Mouse (Mus musculus) hindbrain, embryonic 15.5 days (tissue): ENCODE data around the gene Synpo2. TPM values are rescaled to one million over a fixed set of nuclear protein-coding genes. Genes with fewer than 3 reads are reported as not detected.
A peak's percentile ranks its signal among the peaks of the same experiment; 100 is the strongest.

Experiments used
- ATAC-seq: fragments of 200-750 bp; cut with Nextera tagmentation; 2 replicates; pipeline ENCODE4 v1.8.0; 2017; ENCODE audit warnings: low read depth, moderate number of reproducible peaks, moderate TSS enrichment; ENCODE audit not compliant: low FRiP score
- H3K27ac ChIP-seq: fragments of 300-500 bp; sonication (generic); replicated peaks from 2 replicates; pipeline ENCODE4 v1.5.1; 2015; ENCODE audit warnings: mild to moderate bottlenecking, inconsistent platforms
- H3K27me3 ChIP-seq: fragments of 300-500 bp; sonication (generic); 2 replicates; pipeline ENCODE4 v1.6.1; 2015; ENCODE audit warnings: control low read depth, inconsistent platforms
- H3K36me3 ChIP-seq: fragments of 300-500 bp; sonication (generic); 2 replicates; pipeline ENCODE4 v1.6.1; 2015; ENCODE audit warnings: control low read depth, inconsistent platforms
- H3K4me1 ChIP-seq: fragments of 300-500 bp; sonication (generic); replicated peaks from 2 replicates; pipeline ENCODE4 v1.6.1; 2015; ENCODE audit warnings: control low read depth, inconsistent platforms
- H3K4me2 ChIP-seq: fragments of 300-500 bp; sonication (generic); 2 replicates; pipeline ENCODE4 v1.6.1; 2015; ENCODE audit warnings: moderate library complexity, mild to moderate bottlenecking, inconsistent platforms
- H3K4me3 ChIP-seq: fragments of 300-500 bp; sonication (generic); 2 replicates; pipeline ENCODE4 v1.5.1; 2015; ENCODE audit warnings: mild to moderate bottlenecking, inconsistent platforms
- H3K9ac ChIP-seq: fragments of 300-500 bp; sonication (generic); 2 replicates; pipeline ENCODE4 v1.6.1; 2015; ENCODE audit warnings: inconsistent platforms
- H3K9me3 ChIP-seq: fragments of 300-500 bp; sonication (generic); 2 replicates; pipeline ENCODE4 v1.6.1; 2016; ENCODE audit warnings: control low read depth, inconsistent platforms
- WGBS: fragments of 180-500 bp; shearing (Covaris S2); methylation state at CpG from one replicate; pipeline ENCODE4 v1.1.7; 2015; 5-methylcytosine and 5-hydroxymethylcytosine counted together
- polyA plus RNA-seq: library from polyadenylated mRNA; unstranded; fragments of >200 nt; fragmentation: Nextera tagmentation; extraction: Ambion mirVana; gene quantifications from 2 replicates; pipeline ENCODE4 v1.2.1, GENCODE M21; 2015

Synpo2 gene
- polyA plus RNA-seq, 1 experiment from 2014 or later = 0.97 TPM

DNA sequence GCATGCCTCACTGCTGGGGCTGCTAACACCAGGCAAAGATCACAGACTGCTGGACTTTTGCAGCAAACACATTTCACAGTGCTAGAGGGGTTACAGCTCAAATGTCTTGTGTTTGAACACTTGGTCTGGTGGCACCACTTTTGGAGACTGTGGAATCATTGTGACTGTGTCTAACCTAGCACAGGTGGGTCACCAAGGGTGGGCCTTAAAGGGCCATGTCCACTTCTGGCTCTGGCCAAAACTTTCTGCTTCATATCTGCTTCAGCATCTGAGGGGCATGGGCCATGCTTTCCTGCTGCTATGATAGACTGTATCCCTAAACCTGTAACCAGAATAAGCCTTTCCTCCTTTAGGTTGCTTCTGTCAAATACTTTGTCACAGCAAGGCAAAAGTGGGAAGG lies 1.5 kb upstream of the Synpo2 start:
- Histone ChIP-seq H3K9ac (no peak overlapping the region), H3K9me3 (no peaks in the 10 kb centered on the region), H3K36me3 (no peaks in the 10 kb centered on the region), H3K4me3 (no peak overlapping the region), H3K4me2 (no peak overlapping the region), H3K27ac (no peak overlapping the region), H3K4me1 (peaks cover 18% of the 10 kb centered on the region), H3K27me3 (no peaks in the 10 kb centered on the region; the same call in 1 of the 2 replicates)
- ATAC-seq = no peak

DNA sequence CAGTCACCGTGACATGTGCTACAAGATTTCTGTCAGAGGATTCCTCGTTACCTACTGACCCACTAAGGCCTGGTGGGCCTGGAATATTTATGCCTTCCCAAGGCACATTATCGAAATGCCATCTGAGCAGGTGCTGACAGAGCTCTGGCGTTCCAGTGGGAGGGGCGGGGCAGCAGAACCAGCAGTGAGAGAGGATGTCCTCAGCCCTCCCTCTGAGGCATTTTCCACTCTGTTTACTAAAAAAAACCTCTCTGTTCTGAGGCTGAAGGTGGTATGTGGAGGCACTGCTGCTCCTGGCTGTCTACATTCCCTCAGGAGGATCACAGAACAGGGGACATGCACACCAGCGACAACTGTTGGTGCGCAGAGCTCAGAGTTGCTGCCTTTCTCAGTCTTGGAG lies 1.1 kb upstream of the Synpo2 start:
- Histone ChIP-seq H3K4me1 (peaks cover 18% of the 10 kb centered on the region), H3K36me3 (no peaks in the 10 kb centered on the region), H3K9me3 (no peaks in the 10 kb centered on the region), H3K4me2 (no peak overlapping the region), H3K4me3 (no peak overlapping the region), H3K27ac (no peak overlapping the region), H3K27me3 (no peaks in the 10 kb centered on the region; the same call in 1 of the 2 replicates), H3K9ac (no peak overlapping the region)
- no peak for ATAC-seq
- WGBS = 30% methylated on average over 7 of the region's 7 CpGs

GRCm38 (mm10) chr3:123235495-123235894 lies 454 bp downstream of the Synpo2 start:
- Histone ChIP-seq H3K9me3 (no peaks in the 10 kb centered on the region), H3K4me1 (peaks cover 18% of the 10 kb centered on the region), H3K4me2 (peak overlapping the region; percentile 98), H3K27me3 (no peaks in the 10 kb centered on the region; the same call in 1 of the 2 replicates), H3K9ac (peak overlapping the region; percentile 49), H3K4me3 (peak overlapping the region; percentile 55), H3K36me3 (no peaks in the 10 kb centered on the region), H3K27ac (no peak overlapping the region)
- 19% methylated on average over 7 of the region's 7 CpGs for WGBS
- no peak for ATAC-seq

DNA sequence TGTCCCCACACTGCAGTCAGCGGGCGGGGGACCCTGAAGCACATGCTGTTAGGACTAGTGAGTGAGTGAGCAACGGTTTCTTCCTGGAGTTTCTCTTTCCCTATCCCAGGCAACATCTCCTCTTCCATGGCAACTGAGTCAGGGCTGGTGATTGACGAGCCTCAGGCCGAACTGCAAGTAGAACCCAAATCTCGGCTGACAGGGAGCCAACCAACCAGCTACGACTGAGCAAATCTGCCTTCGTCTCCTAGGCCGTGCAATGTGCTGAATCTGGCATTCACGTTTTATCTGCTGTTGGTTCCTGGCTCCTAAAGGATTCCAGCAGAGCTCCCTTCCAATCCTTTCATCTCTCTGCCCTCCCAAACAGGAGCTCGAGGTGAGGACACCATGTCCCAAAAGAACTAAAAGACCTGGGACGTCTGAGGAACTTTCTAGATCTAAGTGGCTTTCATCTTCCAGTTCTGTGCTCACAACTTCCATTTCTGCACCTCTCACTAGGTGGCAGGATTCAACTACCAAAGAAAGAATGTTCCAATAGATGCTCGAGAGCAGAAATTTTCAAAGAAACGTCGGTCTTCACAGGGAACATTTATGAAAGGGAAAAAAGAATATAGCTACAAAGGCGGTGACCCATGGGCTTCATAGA lies 1.6 kb downstream of the Synpo2 start:
- WGBS = 41% methylated on average over 16 of the region's 16 CpGs
- Histone ChIP-seq H3K4me3 (no peak overlapping the region), H3K9ac (no peak overlapping the region), H3K27ac (no peak overlapping the region), H3K4me1 (peaks cover 18% of the 10 kb centered on the region), H3K9me3 (no peaks in the 10 kb centered on the region), H3K27me3 (no peaks in the 10 kb centered on the region; the same call in 1 of the 2 replicates), H3K4me2 (no peak overlapping the region), H3K36me3 (no peaks in the 10 kb centered on the region)
- no peak for ATAC-seq

GRCm38 (mm10) chr3:123231639-123232038 lies 4.3 kb downstream of the Synpo2 start:
- no peaks in the 10 kb centered on the region for H3K9me3 ChIP-seq
- no peak overlapping the region for H3K4me3 ChIP-seq
- H3K27ac ChIP-seq = no peak overlapping the region
- no peak for ATAC-seq
- no peak overlapping the region for H3K4me2 ChIP-seq
- H3K9ac ChIP-seq = no peak overlapping the region
- WGBS = 89% methylated on average over 2 of the region's 2 CpGs
- H3K36me3 ChIP-seq = no peaks in the 10 kb centered on the region
- H3K27me3 ChIP-seq = no peaks in the 10 kb centered on the region
- peaks cover 13% of the 10 kb centered on the region for H3K4me1 ChIP-seq

DNA sequence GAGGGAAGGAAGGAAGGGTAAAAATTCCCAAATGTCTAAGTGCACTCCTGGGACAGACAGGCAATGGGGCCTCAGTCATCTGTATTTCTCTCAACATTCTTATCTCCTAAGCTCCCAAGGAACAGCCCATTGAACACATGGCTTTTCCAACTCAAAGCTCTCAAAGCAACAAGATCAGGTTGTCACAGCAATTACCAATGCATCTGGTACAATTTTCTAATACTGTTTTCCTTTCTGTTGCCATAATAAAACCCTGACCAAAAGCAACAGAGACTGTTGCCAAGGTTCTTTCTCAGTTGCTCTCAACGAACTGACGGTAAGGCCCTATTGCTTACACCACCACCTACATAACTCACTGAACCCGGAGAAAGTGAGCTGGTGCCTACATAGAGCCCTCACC lies 8.7 kb downstream of the Synpo2 start:
- no peak for ATAC-seq
- Histone ChIP-seq H3K9me3 (no peaks in the 10 kb centered on the region), H3K36me3 (no peaks in the 10 kb centered on the region), H3K4me1 (no peaks in the 10 kb centered on the region), H3K4me2 (no peak overlapping the region), H3K4me3 (no peak overlapping the region), H3K27me3 (no peaks in the 10 kb centered on the region), H3K9ac (no peak overlapping the region), H3K27ac (no peak overlapping the region)
- WGBS = 91% methylated on average over 3 of the region's 3 CpGs

GRCm38 (mm10) chr3:123218646-123219045 lies 17.3 kb downstream of the Synpo2 start:
- no peaks in the 10 kb centered on the region for H3K36me3 ChIP-seq
- H3K4me1 ChIP-seq = no peaks in the 10 kb centered on the region
- H3K4me3 ChIP-seq = no peak overlapping the region
- H3K9me3 ChIP-seq = no peaks in the 10 kb centered on the region
- no peaks in the 10 kb centered on the region for H3K27me3 ChIP-seq
- no peak overlapping the region for H3K27ac ChIP-seq
- no peak for ATAC-seq
- H3K9ac ChIP-seq = no peak overlapping the region
- H3K4me2 ChIP-seq = no peak overlapping the region
- 61% methylated on average over 6 of the region's 6 CpGs for WGBS

DNA sequence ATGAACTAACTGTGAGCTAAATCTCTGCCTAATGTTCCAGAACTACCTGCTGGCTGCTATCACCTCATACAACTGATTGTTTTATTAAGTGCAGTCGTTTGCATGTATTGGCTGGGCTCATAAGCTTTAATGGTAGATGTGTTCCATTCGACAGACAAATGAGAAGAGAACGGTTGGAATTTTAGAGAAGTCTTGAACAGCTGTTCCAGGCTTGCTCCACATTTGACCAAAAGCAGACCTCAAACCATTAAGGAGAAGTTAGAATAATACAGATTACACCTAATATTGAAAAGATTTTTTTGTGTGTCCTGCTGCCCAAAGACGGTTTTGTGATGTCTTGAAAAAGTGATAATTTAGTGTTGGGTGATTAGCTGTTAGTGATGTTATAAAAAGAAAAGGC lies 27.1 kb downstream of the Synpo2 start:
- Histone ChIP-seq H3K9ac (no peak overlapping the region), H3K4me1 (no peaks in the 10 kb centered on the region), H3K4me2 (no peak overlapping the region), H3K36me3 (no peaks in the 10 kb centered on the region), H3K27me3 (no peaks in the 10 kb centered on the region), H3K27ac (no peak overlapping the region), H3K4me3 (no peak overlapping the region), H3K9me3 (no peaks in the 10 kb centered on the region)
- no peak for ATAC-seq
- WGBS = 76% methylated on average over 4 of the region's 4 CpGs

DNA sequence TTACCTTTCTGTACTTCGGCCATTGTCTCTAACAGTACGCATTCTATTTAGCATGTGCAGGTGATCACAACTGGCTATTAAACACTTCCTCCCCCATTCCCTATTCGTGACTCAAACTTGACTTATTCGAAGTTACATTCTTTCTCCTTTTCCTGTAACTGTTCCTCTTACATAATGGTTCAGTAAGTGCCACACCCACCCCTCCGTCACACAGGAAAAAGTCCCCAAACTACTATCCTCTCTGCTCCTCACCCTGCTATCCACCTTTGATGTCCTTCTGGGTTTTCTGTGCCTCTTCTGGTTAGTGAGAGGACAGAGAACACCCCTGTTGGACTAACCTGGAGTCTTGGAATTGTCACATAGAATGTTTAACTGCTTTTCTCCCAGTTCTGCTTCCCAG lies 28.6 kb downstream of the Synpo2 start:
- no peaks in the 10 kb centered on the region for H3K27me3 ChIP-seq
- ATAC-seq = no peak
- 82% methylated on average over 5 of the region's 5 CpGs for WGBS
- H3K36me3 ChIP-seq = no peaks in the 10 kb centered on the region
- no peak overlapping the region for H3K4me3 ChIP-seq
- no peaks in the 10 kb centered on the region for H3K9me3 ChIP-seq
- no peak overlapping the region for H3K27ac ChIP-seq
- H3K4me1 ChIP-seq = no peaks in the 10 kb centered on the region
- no peak overlapping the region for H3K4me2 ChIP-seq
- H3K9ac ChIP-seq = no peak overlapping the region

- no peak for ATAC-seq
- Histone ChIP-seq H3K27me3 (no peaks in the 10 kb centered on the region), H3K4me1 (no peaks in the 10 kb centered on the region), H3K9ac (no peak overlapping the region), H3K4me3 (no peak overlapping the region), H3K27ac (no peak overlapping the region), H3K9me3 (no peaks in the 10 kb centered on the region), H3K36me3 (no peaks in the 10 kb centered on the region), H3K4me2 (no peak overlapping the region)
- 88% methylated on average over 7 of the region's 7 CpGs for WGBS
Observed at GRCm38 (mm10) chr3:123205485-123205884, 30.5 kb downstream of the Synpo2 start.

DNA sequence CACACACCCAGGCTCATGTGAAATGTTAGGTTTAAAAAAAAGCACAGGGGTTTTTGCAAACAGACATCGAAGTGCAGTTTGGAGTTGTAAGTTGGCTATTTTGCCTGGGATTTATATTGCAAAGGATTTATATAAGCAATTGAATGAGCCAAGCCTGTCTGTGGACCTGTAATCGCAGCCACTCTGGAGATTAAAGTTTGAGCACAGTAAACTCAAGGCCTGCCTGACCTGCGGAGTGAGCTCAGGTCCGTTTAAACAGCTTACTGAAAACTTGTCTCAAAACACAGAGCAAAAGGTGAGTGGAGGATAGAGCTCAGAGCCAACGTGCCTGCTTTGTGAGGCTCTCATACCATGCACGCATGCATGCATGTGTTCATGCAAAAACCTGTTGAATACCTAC lies 30.9 kb downstream of the Synpo2 start:
- 82% methylated on average over 6 of the region's 6 CpGs for WGBS
- Histone ChIP-seq H3K36me3 (no peaks in the 10 kb centered on the region), H3K27ac (no peak overlapping the region), H3K27me3 (no peaks in the 10 kb centered on the region), H3K9ac (no peak overlapping the region), H3K4me2 (no peak overlapping the region), H3K4me3 (no peak overlapping the region), H3K4me1 (no peaks in the 10 kb centered on the region), H3K9me3 (no peaks in the 10 kb centered on the region)
- ATAC-seq = no peak

DNA sequence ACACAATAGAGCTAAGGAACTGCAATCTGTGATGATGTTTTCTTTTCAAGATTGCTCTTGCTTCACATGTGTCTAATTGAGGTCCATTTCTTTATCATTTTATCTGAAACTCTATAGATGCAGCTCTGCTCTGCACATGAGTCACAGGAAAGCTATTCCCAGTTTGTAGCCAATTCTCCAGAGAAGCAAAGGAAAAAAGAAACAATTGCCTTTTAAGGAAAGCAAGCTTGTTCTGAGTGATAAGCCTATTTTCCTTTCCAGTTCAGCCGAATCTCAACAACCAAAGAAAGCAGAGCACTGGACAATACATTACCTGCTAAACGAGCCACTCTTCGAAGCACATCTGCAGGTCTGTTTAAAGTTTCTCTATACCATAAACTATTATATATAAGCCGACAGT lies 31.3 kb downstream of the Synpo2 start:
- no peak overlapping the region for H3K4me2 ChIP-seq
- WGBS = 69% methylated on average over 4 of the region's 4 CpGs
- H3K4me1 ChIP-seq = no peaks in the 10 kb centered on the region
- no peak for ATAC-seq
- H3K4me3 ChIP-seq = no peak overlapping the region
- no peaks in the 10 kb centered on the region for H3K36me3 ChIP-seq
- H3K27me3 ChIP-seq = no peaks in the 10 kb centered on the region
- no peak overlapping the region for H3K27ac ChIP-seq
- no peak overlapping the region for H3K9ac ChIP-seq
- H3K9me3 ChIP-seq = no peaks in the 10 kb centered on the region

GRCm38 (mm10) chr3:123201798-123202197 lies 34.2 kb downstream of the Synpo2 start:
- Histone ChIP-seq H3K36me3 (no peaks in the 10 kb centered on the region), H3K9me3 (no peaks in the 10 kb centered on the region), H3K4me2 (no peak overlapping the region), H3K9ac (no peak overlapping the region), H3K27ac (no peak overlapping the region), H3K4me3 (no peak overlapping the region), H3K4me1 (no peaks in the 10 kb centered on the region), H3K27me3 (no peaks in the 10 kb centered on the region)
- no peak for ATAC-seq
- 91% methylated on average over 2 of the region's 2 CpGs for WGBS
